Mouse (Mus musculus): Measurements from ENCODE around the gene Agap2.

GRCm38 (mm10) chr10:127036273-127036672 is 38.8 kb upstream of the Agap2 start:
- TF ChIP-seq CTCF (IDR thresholded peaks at IDR 0.05; ENCODE audit: low read depth) (no peak), EP300 (optimal IDR thresholded peaks at IDR 0.05) (no peak)

Data from stomach, postnatal 0 days (tissue).